Mouse (Mus musculus) ES-Bruce4 (cell line): ENCODE data around the gene Pih1d1. TPM values are rescaled to one million over a fixed set of nuclear protein-coding genes. Genes with fewer than 3 reads are reported as not detected.

Source experiments
- H3K27ac ChIP-seq: 2 replicates; pipeline ENCODE4 v1.5.1; 2012; ENCODE audit warnings: low read length, inconsistent platforms; ENCODE audit not compliant: insufficient read depth
- H3K27me3 ChIP-seq: 2 replicates; pipeline ENCODE4 v1.6.1; 2012; ENCODE audit warnings: mild to moderate bottlenecking, low read length, inconsistent platforms; ENCODE audit not compliant: control insufficient read depth, poor library complexity, insufficient read depth, severe bottlenecking
- H3K36me3 ChIP-seq: 2 replicates; pipeline ENCODE4 v1.6.1; 2012; ENCODE audit warnings: inconsistent platforms, mild to moderate bottlenecking, low read length, moderate library complexity; ENCODE audit not compliant: control insufficient read depth, poor library complexity, insufficient read depth, severe bottlenecking
- H3K4me1 ChIP-seq: one replicate; pipeline ENCODE4 v1.8.1; 2011; ENCODE audit warnings: low read length; ENCODE audit not compliant: control insufficient read depth, insufficient read depth
- H3K4me3 ChIP-seq: 2 replicates; pipeline ENCODE4 v1.5.1; 2011; ENCODE audit warnings: low read depth, mild to moderate bottlenecking, low read length
- H3K9ac ChIP-seq: 2 replicates; pipeline ENCODE4 v1.6.1; 2012; ENCODE audit warnings: low read depth, mild to moderate bottlenecking, inconsistent platforms; ENCODE audit not compliant: poor library complexity, severe bottlenecking
- H3K9me3 ChIP-seq: replicated peaks from 2 replicates; pipeline ENCODE4 v1.6.1; 2012; ENCODE audit warnings: mild to moderate bottlenecking, low read length, inconsistent platforms; ENCODE audit not compliant: control insufficient read depth, poor library complexity, insufficient read depth, severe bottlenecking
- CTCF ChIP-seq: IDR thresholded peaks from one replicate; pipeline ENCODE4 v1.8.1; 2011; ENCODE audit warnings: low read depth, low read length
- EP300 ChIP-seq: IDR thresholded peaks from 2 replicates; pipeline ENCODE4 v1.6.1; 2011; ENCODE audit warnings: low read depth, low read length; ENCODE audit not compliant: insufficient read depth
- POLR2A ChIP-seq: IDR thresholded peaks from one replicate; pipeline ENCODE4 v1.8.1; 2011; ENCODE audit warnings: low read length; ENCODE audit not compliant: insufficient read depth
- polyA plus RNA-seq: library from polyadenylated mRNA; stranded (reverse); fragments of >200 nt; gene quantifications from 2 replicates; pipeline ENCODE4 v1.2.4, GENCODE M21; 2011; ENCODE audit warnings: low read depth; ENCODE audit not compliant: missing spikeins, insufficient read depth, insufficient read length

The Pih1d1 gene
- polyA plus RNA-seq, 1 experiment: 38.5 TPM

- Histone ChIP-seq H3K4me1 (no peaks in the 10 kb centered on the region), H3K9me3 (no peaks in the 10 kb centered on the region), H3K27me3 (no peaks in the 10 kb centered on the region), H3K9ac (no peak overlapping the region), H3K27ac (no peak overlapping the region), H3K4me3 (no peak overlapping the region), H3K36me3 (no peaks in the 10 kb centered on the region)
- TF ChIP-seq EP300 (no peak), POLR2A (no peak), CTCF (no peak)
Observed at GRCm38 (mm10) chr7:45196994-45197393, 42.9 kb downstream of the Pih1d1 start.

GRCm38 (mm10) chr7:45198435-45198834, 44.3 kb downstream of the Pih1d1 start:
- no peak overlapping the region for H3K4me3 ChIP-seq
- H3K4me1 ChIP-seq: no peaks in the 10 kb centered on the region
- no peak overlapping the region for H3K9ac ChIP-seq
- TF ChIP-seq CTCF: peak; percentile 94
- TF ChIP-seq POLR2A: no peak
- TF ChIP-seq EP300: no peak
- no peaks in the 10 kb centered on the region for H3K36me3 ChIP-seq
- no peaks in the 10 kb centered on the region for H3K9me3 ChIP-seq
- H3K27ac ChIP-seq: no peak overlapping the region
- no peaks in the 10 kb centered on the region for H3K27me3 ChIP-seq

GRCm38 (mm10) chr7:45198961-45199360, 44.9 kb downstream of the Pih1d1 start:
- H3K9me3 ChIP-seq: no peaks in the 10 kb centered on the region
- H3K4me1 ChIP-seq: no peaks in the 10 kb centered on the region
- H3K27me3 ChIP-seq: no peaks in the 10 kb centered on the region
- no peak for TF ChIP-seq POLR2A
- no peak for TF ChIP-seq EP300
- no peak for TF ChIP-seq CTCF
- no peak overlapping the region for H3K9ac ChIP-seq
- H3K36me3 ChIP-seq: no peaks in the 10 kb centered on the region
- no peak overlapping the region for H3K27ac ChIP-seq
- H3K4me3 ChIP-seq: no peak overlapping the region

GRCm38 (mm10) chr7:45202654-45203053, 48.6 kb downstream of the Pih1d1 start:
- H3K4me1 ChIP-seq: no peaks in the 10 kb centered on the region
- no peaks in the 10 kb centered on the region for H3K36me3 ChIP-seq
- H3K9ac ChIP-seq: no peak overlapping the region
- H3K27ac ChIP-seq: no peak overlapping the region
- H3K27me3 ChIP-seq: no peaks in the 10 kb centered on the region
- no peaks in the 10 kb centered on the region for H3K9me3 ChIP-seq
- no peak overlapping the region for H3K4me3 ChIP-seq
- TF ChIP-seq EP300 (no peak), CTCF (no peak), POLR2A (no peak)

- Histone ChIP-seq H3K36me3 (no peaks in the 10 kb centered on the region), H3K27me3 (no peaks in the 10 kb centered on the region), H3K9me3 (no peaks in the 10 kb centered on the region), H3K9ac (peak within 1 kb of the TSS; percentile 51), H3K4me3 (peak within 1 kb of the TSS; percentile 70), H3K4me1 (no peaks in the 10 kb centered on the region), H3K27ac (no peak within 1 kb of the TSS)
- TF ChIP-seq POLR2A: peak; percentile 75
- no peak for TF ChIP-seq EP300
- TF ChIP-seq CTCF: no peak
Observed at GRCm38 (mm10) chr7:45204380-45205143, 50.5 kb downstream of the Pih1d1 start, which contains the start of gene Ccdc155. Ccdc155 (minus strand) TSS chr7:45204892.

GRCm38 (mm10) chr7:45208260-45208659, 54.2 kb downstream of the Pih1d1 start:
- H3K4me3 ChIP-seq: no peak overlapping the region
- H3K4me1 ChIP-seq: peaks cover 1% of the 10 kb centered on the region
- H3K27me3 ChIP-seq: no peaks in the 10 kb centered on the region
- H3K9ac ChIP-seq: no peak overlapping the region
- TF ChIP-seq CTCF (no peak), POLR2A (no peak), EP300 (no peak)
- no peak overlapping the region for H3K27ac ChIP-seq
- no peaks in the 10 kb centered on the region for H3K9me3 ChIP-seq
- no peaks in the 10 kb centered on the region for H3K36me3 ChIP-seq

Other genes with a start within 250 kb of the Pih1d1 start
- gene Ap2a1, start 224.8 kb upstream of the Pih1d1 start, polyA plus RNA-seq: 88.5 and 107 TPM in 2 replicates
- not detected in 2 replicates for gene Tsks, start 211.1 kb upstream of the Pih1d1 start, polyA plus RNA-seq
- gene Cpt1c, start 179.5 kb upstream of the Pih1d1 start, polyA plus RNA-seq: 73.3 and 84.5 TPM in 2 replicates
- gene Prmt1, start 167.7 kb upstream of the Pih1d1 start, polyA plus RNA-seq: 461 and 485 TPM in 2 replicates
- gene Irf3, start 156.7 kb upstream of the Pih1d1 start, polyA plus RNA-seq: 56.1 and 57.5 TPM in 2 replicates
- gene Bcl2l12, start 155.6 kb upstream of the Pih1d1 start, polyA plus RNA-seq: 41.9 and 46.8 TPM in 2 replicates
- gene Scaf1, start 137.9 kb upstream of the Pih1d1 start, polyA plus RNA-seq: 64.2 and 73.2 TPM in 2 replicates
- gene Rras, start 136.3 kb upstream of the Pih1d1 start, polyA plus RNA-seq: 72.4 and 80.4 TPM in 2 replicates
- gene Prr12, start 101.4 kb upstream of the Pih1d1 start, polyA plus RNA-seq: 35.0 and 35.5 TPM in 2 replicates
- gene Nosip, start 91.9 kb upstream of the Pih1d1 start, polyA plus RNA-seq: 58.1 and 62.4 TPM in 2 replicates
- 7.7 and 12.0 TPM in 2 replicates for gene Prrg2, start 91.6 kb upstream of the Pih1d1 start, polyA plus RNA-seq
- gene Rcn3, start 62.1 kb upstream of the Pih1d1 start, polyA plus RNA-seq: 66.7 and 88.2 TPM in 2 replicates
- 2.0 and 2.5 TPM in 2 replicates for gene Fcgrt, start 50.5 kb upstream of the Pih1d1 start, polyA plus RNA-seq
- 2,753 and 2,969 TPM in 2 replicates for gene Rps11, start 29.9 kb upstream of the Pih1d1 start, polyA plus RNA-seq
- gene Rpl13a, start 25.5 kb upstream of the Pih1d1 start, polyA plus RNA-seq: 3,729 and 4,020 TPM in 2 replicates
- not detected in 2 replicates for gene Gm45713, start 18.1 kb upstream of the Pih1d1 start, polyA plus RNA-seq
- 3.0 and 3.7 TPM in 2 replicates for gene Flt3l, start 17.9 kb upstream of the Pih1d1 start, polyA plus RNA-seq
- gene Aldh16a1, start 281 bp downstream of the Pih1d1 start, polyA plus RNA-seq: 36.9 and 44.2 TPM in 2 replicates
- gene Slc17a7, start 9.6 kb downstream of the Pih1d1 start, polyA plus RNA-seq: 0.94 and 1.6 TPM in 2 replicates
- gene Gfy, start 25.3 kb downstream of the Pih1d1 start, polyA plus RNA-seq: 0.68 and 1.2 TPM in 2 replicates
- gene Pth2, start 26.7 kb downstream of the Pih1d1 start, polyA plus RNA-seq: not detected in 2 replicates
- 2.2 and 2.6 TPM in 2 replicates for gene Ccdc155, start 50.6 kb downstream of the Pih1d1 start, polyA plus RNA-seq
- gene Dkkl1, start 57.8 kb downstream of the Pih1d1 start, polyA plus RNA-seq: 4.2 and 8.6 TPM in 2 replicates
- 147 and 152 TPM in 2 replicates for gene Tead2, start 61.5 kb downstream of the Pih1d1 start, polyA plus RNA-seq
- gene Cd37, start 84.8 kb downstream of the Pih1d1 start, polyA plus RNA-seq: 2.2 and 3.4 TPM in 2 replicates
- gene Slc6a16, start 86.8 kb downstream of the Pih1d1 start, polyA plus RNA-seq: 0.55 and 0.63 TPM in 2 replicates
- not detected in 2 replicates for gene Slc6a21, start 123.2 kb downstream of the Pih1d1 start, polyA plus RNA-seq
- 18.9 and 19.8 TPM in 2 replicates for gene Trpm4, start 179.5 kb downstream of the Pih1d1 start, polyA plus RNA-seq
- gene Hrc, start 181.0 kb downstream of the Pih1d1 start, polyA plus RNA-seq: 5.2 and 6.9 TPM in 2 replicates
- 7.2 and 9.3 TPM in 2 replicates for gene Ppfia3, start 212.7 kb downstream of the Pih1d1 start, polyA plus RNA-seq
- gene Lin7b, start 216.3 kb downstream of the Pih1d1 start, polyA plus RNA-seq: 0.88 TPM in 1 of 2 replicates, not detected in the other
- gene Snrnp70, start 241.4 kb downstream of the Pih1d1 start, polyA plus RNA-seq: 686 and 799 TPM in 2 replicates